Mouse (Mus musculus): ENCODE measurements around the gene Trim14. TPM values are rescaled to one million over a fixed set of nuclear protein-coding genes. Genes with fewer than 3 reads are reported as not detected.

Trim14 gene
- total and polyA plus RNA-seq, 2 experiments from 2014 or later: 0.75 to 1.8 TPM

DNA sequence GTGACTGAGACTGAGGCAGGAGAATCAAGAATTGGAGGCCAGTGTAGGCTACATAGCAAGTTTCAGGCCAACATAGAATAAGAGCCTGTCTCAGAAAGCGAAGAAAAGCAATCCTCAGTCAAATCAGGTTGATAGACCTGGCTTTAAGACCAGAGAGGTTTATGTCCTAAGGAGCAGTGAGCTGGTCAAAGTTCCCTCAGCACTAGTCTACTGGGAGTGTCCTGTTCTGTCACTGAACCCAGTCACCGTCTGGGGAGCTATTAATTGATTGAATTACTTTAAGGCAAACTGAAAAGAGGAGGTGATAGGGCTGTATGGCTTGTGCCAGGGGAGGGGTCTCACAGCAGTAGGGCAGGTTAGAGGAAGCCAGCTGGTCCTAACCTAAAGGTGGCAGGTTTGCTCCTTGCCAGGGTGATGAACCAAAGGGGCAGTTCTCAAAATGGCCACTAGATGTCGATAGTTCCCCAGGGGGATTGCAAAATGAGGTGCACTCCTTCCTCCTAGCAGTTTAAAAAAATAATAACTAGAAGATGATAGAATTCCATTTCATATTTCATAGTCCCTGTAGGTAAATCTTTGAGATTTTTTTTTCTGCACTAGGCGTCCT is 38.6 kb downstream of the Trim14 start:
- ATAC-seq (ENCODE audit: low FRiP score): no peak
- TF ChIP-seq CTCF (IDR thresholded peaks at IDR 0.05): peak; percentile 91
- no peak overlapping the region for H3K4me3 ChIP-seq (ENCODE audit: low read depth, low read length)
- H3K9ac ChIP-seq (replicated peaks; ENCODE audit: low read length, poor library complexity, severe bottlenecking): no peak overlapping the region
- no peaks in the 10 kb centered on the region for H3K9me3 ChIP-seq (ENCODE audit: low read length)
- DNase-seq (ENCODE audit: low spot score): peak; percentile 51
- WGBS: 50% methylated on average over 4 of the region's 4 CpGs
- H3K36me3 ChIP-seq (ENCODE audit: insufficient read depth, low read length): peaks cover 34% of the 10 kb centered on the region
- H3K27me3 ChIP-seq (ENCODE audit: insufficient read depth, low read length): no peaks in the 10 kb centered on the region
- no peaks in the 10 kb centered on the region for H3K4me1 ChIP-seq (ENCODE audit: insufficient read depth, low read length)
- no peak overlapping the region for H3K4me2 ChIP-seq (ENCODE audit: low read depth, low read length, poor library complexity, severe bottlenecking)
- H3K27ac ChIP-seq (ENCODE audit: low read depth, low read length): no peak overlapping the region

DNA sequence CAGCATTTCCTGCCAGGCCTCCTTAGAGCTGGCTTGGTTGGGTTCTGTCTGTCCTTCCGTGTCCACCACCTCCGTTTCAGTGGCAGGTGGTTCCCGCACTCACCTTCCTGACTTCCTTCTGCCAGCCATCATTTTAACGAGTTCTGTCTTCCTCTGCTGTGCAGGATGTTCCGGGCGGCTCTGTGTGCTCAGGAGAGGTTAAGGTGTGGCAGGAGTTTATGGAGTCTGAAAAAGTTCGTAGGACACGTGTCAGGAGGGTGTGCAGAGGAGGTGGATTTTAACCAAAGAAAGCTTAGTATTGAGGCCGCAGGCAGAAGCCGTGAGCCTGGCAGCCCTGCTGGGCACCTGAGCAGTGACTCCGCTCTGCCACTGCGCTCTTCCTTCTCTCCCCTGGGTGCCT is 40.4 kb downstream of the Trim14 start:
- Histone ChIP-seq H3K36me3 (ENCODE audit: insufficient read depth, low read length) (peaks cover 20% of the 10 kb centered on the region), H3K9ac (replicated peaks; ENCODE audit: low read length, poor library complexity, severe bottlenecking) (no peak overlapping the region), H3K4me2 (ENCODE audit: low read depth, low read length, poor library complexity, severe bottlenecking) (no peak overlapping the region), H3K9me3 (ENCODE audit: low read length) (no peaks in the 10 kb centered on the region), H3K4me3 (ENCODE audit: low read depth, low read length) (no peak overlapping the region), H3K4me1 (ENCODE audit: insufficient read depth, low read length) (no peaks in the 10 kb centered on the region), H3K27ac (ENCODE audit: low read depth, low read length) (no peak overlapping the region), H3K27me3 (ENCODE audit: insufficient read depth, low read length) (no peaks in the 10 kb centered on the region)
- DNase-seq (ENCODE audit: low spot score): no peak
- no peak for ATAC-seq (ENCODE audit: low FRiP score)
- 93% methylated on average over 12 of the region's 12 CpGs for WGBS
- no peak for TF ChIP-seq CTCF (IDR thresholded peaks at IDR 0.05)

DNA sequence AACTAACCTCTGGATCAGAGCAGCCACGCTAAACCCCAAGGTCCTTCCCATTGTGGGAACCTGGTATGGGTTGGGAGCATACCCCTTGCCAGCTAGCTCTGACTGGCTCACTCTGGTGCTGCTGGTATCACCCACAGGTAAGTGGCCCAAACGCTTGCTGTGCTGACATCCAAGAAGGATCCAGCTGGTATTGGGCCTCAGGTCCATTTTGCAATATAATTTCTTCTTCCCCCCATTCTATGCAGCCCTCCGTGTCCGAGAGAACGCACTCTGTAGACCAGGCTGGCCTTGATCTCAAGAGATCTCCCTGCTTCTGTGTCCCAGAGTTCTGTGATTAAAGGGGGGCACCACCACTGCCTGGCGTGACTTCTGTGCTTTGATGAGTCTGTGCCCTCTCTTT is 42.9 kb downstream of the Trim14 start:
- DNase-seq (ENCODE audit: low spot score): no peak
- Histone ChIP-seq H3K9me3 (ENCODE audit: low read length) (no peaks in the 10 kb centered on the region), H3K9ac (replicated peaks; ENCODE audit: low read length, poor library complexity, severe bottlenecking) (no peak overlapping the region), H3K27me3 (ENCODE audit: insufficient read depth, low read length) (no peaks in the 10 kb centered on the region), H3K36me3 (ENCODE audit: insufficient read depth, low read length) (peaks cover 11% of the 10 kb centered on the region; the same call in 1 of the 2 replicates), H3K4me3 (ENCODE audit: low read depth, low read length) (no peak overlapping the region), H3K4me1 (ENCODE audit: insufficient read depth, low read length) (no peaks in the 10 kb centered on the region), H3K4me2 (ENCODE audit: low read depth, low read length, poor library complexity, severe bottlenecking) (no peak overlapping the region), H3K27ac (ENCODE audit: low read depth, low read length) (no peak overlapping the region)
- no peak for TF ChIP-seq CTCF (IDR thresholded peaks at IDR 0.05)
- no peak for ATAC-seq (ENCODE audit: low FRiP score)
- 98% methylated on average over 6 of the region's 6 CpGs for WGBS

DNA sequence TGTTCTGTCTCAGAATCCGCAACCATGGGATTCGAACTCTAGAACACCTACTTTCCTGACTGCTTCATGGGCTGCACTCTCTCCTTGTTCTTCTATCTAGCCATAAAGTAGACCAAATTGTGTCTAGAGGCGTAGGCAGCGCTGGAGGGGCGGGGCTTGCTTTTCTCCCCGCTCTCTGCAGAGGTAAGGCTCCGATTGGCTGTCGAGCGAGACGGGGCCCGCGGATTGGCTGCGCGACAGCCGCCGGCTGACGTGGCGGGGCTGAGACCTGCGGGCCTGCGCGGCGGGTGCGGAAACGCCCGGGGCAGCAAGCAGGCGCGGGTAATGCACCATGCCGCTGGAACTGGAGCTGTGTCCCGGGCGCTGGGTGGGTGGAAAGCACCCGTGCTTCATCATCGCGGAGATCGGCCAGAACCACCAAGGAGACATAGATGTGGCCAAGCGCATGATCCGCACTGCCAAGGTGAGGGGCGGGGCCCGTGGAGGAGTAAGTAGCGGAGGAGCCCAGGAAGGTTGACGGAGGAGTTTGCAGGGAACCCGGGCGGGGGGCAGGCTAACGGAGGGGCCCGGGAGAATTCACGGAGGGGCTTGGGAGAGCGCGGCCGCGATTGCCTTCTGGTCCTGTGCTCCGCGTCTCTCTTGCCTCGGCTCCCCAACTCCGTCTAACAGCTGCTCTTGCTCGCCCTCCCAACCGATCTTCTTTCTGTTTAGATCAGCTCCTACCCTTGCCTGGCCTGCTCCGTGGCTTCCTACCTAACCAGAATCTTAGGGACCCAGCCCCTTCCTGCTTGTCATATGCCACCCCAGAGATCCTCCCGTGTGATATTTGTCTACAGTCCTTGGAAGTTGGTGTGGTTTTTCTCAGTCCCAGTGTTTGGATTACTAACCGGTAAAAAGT is 46.7 kb downstream of the Trim14 start, which contains the start of gene Nans:
Gene Nans, plus strand, starts transcription at position 221 of the 898 bp plus-strand sequence.
- H3K4me2 ChIP-seq (ENCODE audit: low read depth, low read length, poor library complexity, severe bottlenecking): peak within 1 kb of the TSS; percentile 61
- peaks cover 11% of the 10 kb centered on the region; the same call in 1 of the 2 replicates for H3K36me3 ChIP-seq (ENCODE audit: insufficient read depth, low read length)
- peak within 1 kb of the TSS; percentile 70 for H3K27ac ChIP-seq (ENCODE audit: low read depth, low read length)
- no peaks in the 10 kb centered on the region for H3K27me3 ChIP-seq (ENCODE audit: insufficient read depth, low read length)
- no peaks in the 10 kb centered on the region for H3K4me1 ChIP-seq (ENCODE audit: insufficient read depth, low read length)
- WGBS: under 1% methylated on average over 58 of the region's 58 CpGs
- peak within 1 kb of the TSS; percentile 69 for H3K9ac ChIP-seq (replicated peaks; ENCODE audit: low read length, poor library complexity, severe bottlenecking)
- peak within 1 kb of the TSS; percentile 73 for H3K4me3 ChIP-seq (ENCODE audit: low read depth, low read length)
- no peaks in the 10 kb centered on the region for H3K9me3 ChIP-seq (ENCODE audit: low read length)
- DNase-seq (ENCODE audit: low spot score): peak; percentile 97
- peak; percentile 98 for ATAC-seq (ENCODE audit: low FRiP score)
- no peak for TF ChIP-seq CTCF (IDR thresholded peaks at IDR 0.05)

DNA sequence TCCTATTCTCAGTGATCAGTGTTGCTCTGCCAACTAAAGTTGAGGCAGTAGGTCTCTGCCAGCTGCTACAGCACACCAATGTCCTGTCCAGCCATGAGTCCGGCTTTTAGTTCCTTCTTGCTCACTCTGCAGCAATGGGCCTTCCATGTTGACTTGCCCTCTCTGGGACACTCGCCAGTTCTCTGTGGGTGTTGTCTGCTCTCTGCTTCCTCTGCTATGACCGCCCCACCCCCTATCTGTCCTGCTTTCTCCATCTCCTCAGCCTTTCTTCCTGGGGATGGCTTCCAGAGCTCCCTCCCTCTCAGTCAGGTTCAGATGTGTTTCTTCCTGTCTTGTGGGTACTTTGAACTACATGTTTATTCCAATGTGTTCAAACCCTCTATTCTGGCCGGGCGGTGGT is 48.6 kb downstream of the Trim14 start:
- Histone ChIP-seq H3K4me3 (ENCODE audit: low read depth, low read length) (no peak overlapping the region), H3K4me2 (ENCODE audit: low read depth, low read length, poor library complexity, severe bottlenecking) (no peak overlapping the region), H3K4me1 (ENCODE audit: insufficient read depth, low read length) (no peaks in the 10 kb centered on the region), H3K27me3 (ENCODE audit: insufficient read depth, low read length) (no peaks in the 10 kb centered on the region), H3K36me3 (ENCODE audit: insufficient read depth, low read length) (no peaks in the 10 kb centered on the region), H3K27ac (ENCODE audit: low read depth, low read length) (no peak overlapping the region), H3K9ac (replicated peaks; ENCODE audit: low read length, poor library complexity, severe bottlenecking) (no peak overlapping the region), H3K9me3 (ENCODE audit: low read length) (no peaks in the 10 kb centered on the region)
- no peak for ATAC-seq (ENCODE audit: low FRiP score)
- no peak for DNase-seq (ENCODE audit: low spot score)
- no peak for TF ChIP-seq CTCF (IDR thresholded peaks at IDR 0.05)
- 85% methylated on average over 5 of the region's 5 CpGs for WGBS

Data from midbrain, postnatal 0 days (tissue).